Mouse (Mus musculus): ENCODE results near the gene Crkl. TPM values are rescaled to one million over a fixed set of nuclear protein-coding genes. Genes with fewer than 3 reads are reported as not detected.

The Crkl gene
- polyA plus RNA-seq, 1 experiment from 2014 or later = 70.9 TPM

GRCm38 (mm10) chr16:17518910-17519309, 67.1 kb downstream of the Crkl start:
- DNase-seq (ENCODE audit: low spot score) = no peak
- Histone ChIP-seq H3K4me1 (no peaks in the 10 kb centered on the region), H3K36me3 (replicated peaks) (peaks cover 98% of the 10 kb centered on the region), H3K27ac (replicated peaks) (no peak overlapping the region), H3K9me3 (no peaks in the 10 kb centered on the region), H3K4me3 (no peak overlapping the region), H3K27me3 (replicated peaks; ENCODE audit: low read depth, poor library complexity, severe bottlenecking) (no peaks in the 10 kb centered on the region)
- WGBS = 89% methylated on average over 2 of the region's 2 CpGs

GRCm38 (mm10) chr16:17524156-17524555, 72.4 kb downstream of the Crkl start:
- Histone ChIP-seq H3K36me3 (replicated peaks) (peaks cover 98% of the 10 kb centered on the region), H3K9me3 (no peaks in the 10 kb centered on the region), H3K27ac (replicated peaks) (no peak overlapping the region), H3K4me1 (peaks cover 3% of the 10 kb centered on the region; the same call in 1 of the 2 replicates), H3K4me3 (no peak overlapping the region), H3K27me3 (replicated peaks; ENCODE audit: low read depth, poor library complexity, severe bottlenecking) (no peaks in the 10 kb centered on the region)
- 92% methylated on average over 11 of the region's 11 CpGs for WGBS
- no peak for DNase-seq (ENCODE audit: low spot score)

- Histone ChIP-seq H3K36me3 (replicated peaks) (peaks cover 86% of the 10 kb centered on the region), H3K4me3 (no peak overlapping the region), H3K27me3 (replicated peaks; ENCODE audit: low read depth, poor library complexity, severe bottlenecking) (no peaks in the 10 kb centered on the region), H3K27ac (replicated peaks) (no peak overlapping the region), H3K4me1 (peaks cover 15% of the 10 kb centered on the region), H3K9me3 (no peaks in the 10 kb centered on the region)
- 83% methylated on average over 3 of the region's 3 CpGs for WGBS
- DNase-seq (ENCODE audit: low spot score) = no peak
Observed at GRCm38 (mm10) chr16:17525524-17525923, 73.7 kb downstream of the Crkl start.

- no peak overlapping the region for H3K4me3 ChIP-seq
- H3K4me1 ChIP-seq = peaks cover 15% of the 10 kb centered on the region
- no peak for DNase-seq (ENCODE audit: low spot score)
- H3K36me3 ChIP-seq (replicated peaks) = peaks cover 79% of the 10 kb centered on the region
- 86% methylated on average over 6 of the region's 6 CpGs for WGBS
- H3K27me3 ChIP-seq (replicated peaks; ENCODE audit: low read depth, poor library complexity, severe bottlenecking) = no peaks in the 10 kb centered on the region
- no peak overlapping the region for H3K27ac ChIP-seq (replicated peaks)
- no peaks in the 10 kb centered on the region for H3K9me3 ChIP-seq
Observed at GRCm38 (mm10) chr16:17526223-17526622, 74.4 kb downstream of the Crkl start.

- no peak overlapping the region for H3K4me3 ChIP-seq
- peaks cover 27% of the 10 kb centered on the region for H3K4me1 ChIP-seq
- H3K36me3 ChIP-seq (replicated peaks) = peaks cover 65% of the 10 kb centered on the region
- no peak overlapping the region for H3K27ac ChIP-seq (replicated peaks)
- no peak for DNase-seq (ENCODE audit: low spot score)
- no peaks in the 10 kb centered on the region for H3K9me3 ChIP-seq
- no peaks in the 10 kb centered on the region for H3K27me3 ChIP-seq (replicated peaks; ENCODE audit: low read depth, poor library complexity, severe bottlenecking)
Observed at GRCm38 (mm10) chr16:17527606-17528005, 75.8 kb downstream of the Crkl start.

- Histone ChIP-seq H3K9me3 (no peaks in the 10 kb centered on the region), H3K27ac (replicated peaks) (no peak overlapping the region), H3K4me3 (no peak overlapping the region), H3K27me3 (replicated peaks; ENCODE audit: low read depth, poor library complexity, severe bottlenecking) (no peaks in the 10 kb centered on the region), H3K36me3 (replicated peaks) (peaks cover 59% of the 10 kb centered on the region), H3K4me1 (peaks cover 27% of the 10 kb centered on the region)
- no peak for DNase-seq (ENCODE audit: low spot score)
- 88% methylated on average over 13 of the region's 13 CpGs for WGBS
Observed at GRCm38 (mm10) chr16:17528276-17528675, 76.5 kb downstream of the Crkl start.

GRCm38 (mm10) chr16:17529981-17530586, 78.3 kb downstream of the Crkl start:
- Histone ChIP-seq H3K27ac (replicated peaks) (peak overlapping the region; percentile 91), H3K27me3 (replicated peaks; ENCODE audit: low read depth, poor library complexity, severe bottlenecking) (no peaks in the 10 kb centered on the region), H3K4me3 (peak overlapping the region; percentile 72), H3K4me1 (peaks cover 27% of the 10 kb centered on the region), H3K9me3 (no peaks in the 10 kb centered on the region), H3K36me3 (replicated peaks) (peaks cover 43% of the 10 kb centered on the region)
- WGBS = 16% methylated on average over 17 of the region's 17 CpGs
- DNase-seq (ENCODE audit: low spot score) = no peak

- H3K27ac ChIP-seq (replicated peaks) = peak within 1 kb of the TSS; percentile 91
- DNase-seq (ENCODE audit: low spot score) = peak; percentile 98
- H3K36me3 ChIP-seq (replicated peaks) = peaks cover 36% of the 10 kb centered on the region
- WGBS = under 1% methylated on average over 67 of the region's 67 CpGs
- peak within 1 kb of the TSS; percentile 72 for H3K4me3 ChIP-seq
- H3K9me3 ChIP-seq = no peaks in the 10 kb centered on the region
- peaks cover 27% of the 10 kb centered on the region for H3K4me1 ChIP-seq
- H3K27me3 ChIP-seq (replicated peaks; ENCODE audit: low read depth, poor library complexity, severe bottlenecking) = no peaks in the 10 kb centered on the region
Observed at GRCm38 (mm10) chr16:17530640-17531288, 79.0 kb downstream of the Crkl start, which contains the start of gene Thap7. Gene Thap7, minus strand, starts transcription at chr16:17531136.

GRCm38 (mm10) chr16:17532271-17532670, 80.5 kb downstream of the Crkl start:
- DNase-seq (ENCODE audit: low spot score) = no peak
- no peaks in the 10 kb centered on the region for H3K27me3 ChIP-seq (replicated peaks; ENCODE audit: low read depth, poor library complexity, severe bottlenecking)
- H3K4me3 ChIP-seq = peak overlapping the region; percentile 72
- H3K9me3 ChIP-seq = 0 out of 2 replicates have a peak, but pooled peaks cover 2% of the 10 kb centered on the region
- peaks cover 27% of the 10 kb centered on the region for H3K4me1 ChIP-seq
- H3K36me3 ChIP-seq (replicated peaks) = peaks cover 21% of the 10 kb centered on the region
- no peak overlapping the region for H3K27ac ChIP-seq (replicated peaks)
- 54% methylated on average over 4 of the region's 4 CpGs for WGBS

GRCm38 (mm10) chr16:17532676-17533329, 81.0 kb downstream of the Crkl start:
- no peak overlapping the region for H3K27ac ChIP-seq (replicated peaks)

GRCm38 (mm10) chr16:17536584-17536983, 84.8 kb downstream of the Crkl start:
- 0 out of 2 replicates have a peak, but pooled peaks cover 3% of the 10 kb centered on the region for H3K27me3 ChIP-seq (replicated peaks; ENCODE audit: low read depth, poor library complexity, severe bottlenecking)
- no peak overlapping the region for H3K4me3 ChIP-seq
- DNase-seq (ENCODE audit: low spot score) = no peak
- H3K9me3 ChIP-seq = 0 out of 2 replicates have a peak, but pooled peaks cover 2% of the 10 kb centered on the region
- peaks cover 9% of the 10 kb centered on the region for H3K4me1 ChIP-seq
- H3K36me3 ChIP-seq (replicated peaks) = no peaks in the 10 kb centered on the region
- no peak overlapping the region for H3K27ac ChIP-seq (replicated peaks)
- 87% methylated on average over 3 of the region's 3 CpGs for whole genome bisulfite sequencing

More at GRCm38 (mm10) chr16:17532676-17533329, 81.0 kb downstream of the Crkl start:
- 74% methylated on average over 14 of the region's 14 CpGs for WGBS
- no peak for DNase-seq (ENCODE audit: low spot score)
- peaks cover 27% of the 10 kb centered on the region for H3K4me1 ChIP-seq
- no peak overlapping the region for H3K4me3 ChIP-seq
- 0 out of 2 replicates have a peak, but pooled peaks cover 2% of the 10 kb centered on the region for H3K9me3 ChIP-seq
- H3K36me3 ChIP-seq (replicated peaks) = peaks cover 16% of the 10 kb centered on the region
- H3K27me3 ChIP-seq (replicated peaks; ENCODE audit: low read depth, poor library complexity, severe bottlenecking) = no peaks in the 10 kb centered on the region

All from embryonic facial prominence, embryonic 10.5 days (tissue).